Mouse (Mus musculus) small intestine, adult 10 weeks (tissue): ENCODE data around the gene Vps35l. TPM values are rescaled to one million over a fixed set of nuclear protein-coding genes. Genes with fewer than 3 reads are reported as not detected.

Experiments
- polyA plus RNA-seq: library from polyadenylated mRNA; stranded (reverse); fragments of 350-450 nt; fragmentation: Illumina TruSeq; extraction: RNeasy Lipid Tissue Mini Kit (QIAGEN cat#74804); gene quantifications from one replicate; pipeline ENCODE4 v1.2.3, GENCODE M21; 2014; ENCODE audit warnings: low replicate concordance

Vps35l gene
- 5.0 TPM for polyA plus RNA-seq

DNA sequence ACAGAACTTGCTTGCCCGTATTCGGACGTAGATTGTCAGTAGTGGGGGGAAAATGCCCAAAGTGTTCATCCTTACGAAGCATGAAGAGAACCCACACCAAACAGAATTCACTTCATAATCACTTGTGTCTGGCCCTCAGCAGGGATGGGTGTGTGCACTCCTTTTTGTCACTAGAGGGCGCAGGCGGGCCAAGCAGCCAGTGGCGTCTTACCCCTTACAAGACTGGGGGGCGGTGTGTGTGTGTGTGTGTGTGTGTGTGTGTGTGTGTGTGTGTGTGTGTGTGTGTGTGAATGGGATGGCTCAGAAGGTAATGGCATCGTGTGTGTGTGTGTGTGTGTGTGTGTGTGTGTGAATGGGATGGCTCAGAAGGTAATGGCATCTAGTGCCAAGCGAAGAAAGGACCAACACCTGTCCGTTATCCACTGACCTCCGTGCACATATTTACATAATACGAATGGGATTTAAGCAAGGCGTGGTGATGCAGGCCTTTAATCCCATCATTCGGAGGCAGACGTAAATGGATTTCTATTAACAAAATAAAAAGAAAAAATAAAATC lies at the start of gene Vps35l:
Vps35l (plus strand) TSS at position 252 of the 557 bp plus-strand sequence.

GRCm38 (mm10) chr7:118705101-118705961 lies 34.7 kb upstream of the Vps35l start, which contains the start of gene Gde1:
TSS of gene Gde1 (minus strand) at chr7:118705778.

DNA sequence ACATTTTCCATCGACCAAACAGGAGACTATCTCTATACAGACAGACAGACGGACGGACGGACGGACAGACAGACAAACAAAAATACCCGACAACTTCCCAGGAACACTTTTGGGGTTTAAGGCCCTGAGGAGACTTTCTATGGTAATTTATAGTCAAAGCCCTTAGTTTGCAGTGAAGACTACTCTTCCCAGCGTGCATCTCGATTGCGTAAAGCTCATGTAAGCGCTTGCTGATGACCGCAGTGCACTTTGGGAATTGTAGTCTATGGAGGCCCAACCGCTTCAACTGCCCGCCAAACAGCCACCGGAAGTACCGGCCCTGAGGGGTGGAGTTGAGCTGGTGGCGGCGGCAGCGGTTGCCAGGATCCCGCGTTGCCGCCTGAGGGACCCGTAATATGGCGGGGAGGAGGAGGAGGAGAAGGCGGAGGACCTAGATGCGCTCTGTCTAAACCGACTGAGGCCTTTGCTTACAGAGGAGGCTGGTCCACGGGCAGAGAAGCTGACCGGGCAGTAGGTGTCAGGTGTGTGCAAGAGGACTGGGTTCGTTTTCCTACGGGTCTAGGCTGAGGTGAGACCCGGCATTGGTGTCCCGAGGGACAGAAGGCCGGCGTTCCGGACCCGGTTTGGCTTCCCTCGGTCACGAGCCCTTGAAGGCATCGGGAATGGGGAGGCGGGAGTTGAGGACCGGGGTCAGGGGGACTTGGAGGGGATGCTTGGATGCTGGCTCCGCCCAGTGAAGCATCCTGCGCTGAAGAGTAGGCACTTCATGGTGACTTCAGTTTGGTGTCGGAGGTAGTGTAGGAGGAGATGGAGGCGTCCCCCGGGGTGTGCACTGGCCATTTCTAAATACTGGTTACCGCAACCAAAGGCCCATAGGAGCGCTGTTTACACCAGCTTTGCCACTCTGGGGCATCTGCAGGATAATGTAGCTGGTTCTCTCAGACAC lies 27.5 kb upstream of the Vps35l start, which contains the start of gene Ccp110:
Ccp110 (plus strand) TSS at position 325 of the 946 bp plus-strand sequence.

GRCm38 (mm10) chr7:118855171-118855876 lies 115.3 kb downstream of the Vps35l start, which contains the start of gene Iqck:
TSS of gene Iqck (plus strand) at chr7:118855752.

DNA sequence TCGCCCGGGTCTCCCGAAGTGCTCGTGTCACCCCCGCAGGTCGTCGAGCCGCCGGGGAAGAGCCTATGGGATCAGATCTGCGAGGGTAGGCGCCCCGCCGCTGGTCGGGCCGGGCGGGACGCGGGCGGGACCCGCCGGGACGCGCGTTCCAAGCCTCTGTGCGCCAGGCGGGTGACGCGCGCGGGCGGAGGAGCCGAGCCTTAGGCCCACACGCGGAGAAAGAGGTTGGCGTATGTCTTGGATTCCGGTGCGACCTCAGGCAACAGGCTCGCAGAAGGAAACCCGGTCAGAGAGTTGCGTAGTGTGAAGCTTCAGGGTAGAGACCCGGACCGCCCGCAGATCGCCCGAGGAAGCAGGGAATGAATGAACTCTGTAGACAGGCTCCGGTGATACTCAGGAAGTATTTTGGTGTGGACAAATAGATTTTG lies 115.9 kb downstream of the Vps35l start, which contains the start of gene Knop1:
Knop1 (minus strand) TSS at position 378 of the 428 bp plus-strand sequence.

Other genes with a start within 250 kb of the Vps35l start
- gene Itpripl2, start 248.3 kb upstream of the Vps35l start, polyA plus RNA-seq, result 35.8 TPM
- gene Coq7, start 206.9 kb upstream of the Vps35l start, polyA plus RNA-seq, result 8.7 TPM
- 10.0 TPM for gene Tmc7, start 155.5 kb upstream of the Vps35l start, polyA plus RNA-seq
- gene Tmc5, start 142.9 kb upstream of the Vps35l start, polyA plus RNA-seq, result 83.4 TPM
- 265 TPM for gene Gde1, start 34.4 kb upstream of the Vps35l start, polyA plus RNA-seq
- 13.6 TPM for gene Ccp110, start 27.7 kb upstream of the Vps35l start, polyA plus RNA-seq
- gene Iqck, start 115.5 kb downstream of the Vps35l start, polyA plus RNA-seq, result 0.89 TPM
- gene Knop1, start 116.0 kb downstream of the Vps35l start, polyA plus RNA-seq, result 23.2 TPM